Mouse (Mus musculus) spleen, adult 2 months (tissue): ENCODE measurements around the gene Polg2. TPM values are rescaled to one million over a fixed set of nuclear protein-coding genes. Genes with fewer than 3 reads are reported as not detected.
"Not testable (repeated sequence)": the region's sequence is repeated elsewhere in the genome, so short reads cannot be mapped to it uniquely, and the experiment has no call there.

Source experiments
- DNase-seq, 2 experiments: peaks; one replicate each; pipeline versions ENCODE4 v3.0.0 to v3.0.0-alpha.2; 2012 to 2021; ENCODE audit warnings: low spot score in 2 of 2, low read depth in 1 of 2
- H3K27ac ChIP-seq: fragments of 200-500 bp; 2 replicates; pipeline ENCODE4 v1.5.1; 2012; ENCODE audit warnings: low read length, inconsistent platforms; ENCODE audit not compliant: insufficient read depth
- H3K27me3 ChIP-seq: fragments of 200-500 bp; 2 replicates; pipeline ENCODE4 v1.6.1; 2012; ENCODE audit warnings: mild to moderate bottlenecking, moderate library complexity, low read length, inconsistent platforms; ENCODE audit not compliant: control insufficient read depth, insufficient read depth
- H3K36me3 ChIP-seq: fragments of 200-500 bp; 2 replicates; pipeline ENCODE4 v1.6.1; 2012; ENCODE audit warnings: mild to moderate bottlenecking, low read length, inconsistent platforms; ENCODE audit not compliant: control insufficient read depth, insufficient read depth
- H3K4me1 ChIP-seq: fragments of 200-500 bp; 2 replicates; pipeline ENCODE4 v1.6.1; 2011; ENCODE audit warnings: inconsistent platforms; ENCODE audit not compliant: control insufficient read depth, insufficient read depth, insufficient read length
- H3K4me3 ChIP-seq: fragments of 200-500 bp; 2 replicates; pipeline ENCODE4 v1.5.1; 2011; ENCODE audit warnings: mild to moderate bottlenecking, inconsistent platforms; ENCODE audit not compliant: insufficient read depth, insufficient read length; ENCODE audit errors: extremely low read depth
- CTCF ChIP-seq: fragments of 200-500 bp; IDR thresholded peaks from 2 replicates; pipeline ENCODE4 v1.5.1; 2011; ENCODE audit warnings: mild to moderate bottlenecking, inconsistent platforms; ENCODE audit not compliant: insufficient read depth, insufficient read length, insufficient replicate concordance; ENCODE audit errors: extremely low read depth
- POLR2A ChIP-seq: fragments of 200-500 bp; IDR thresholded peaks from 2 replicates; pipeline ENCODE4 v1.6.1; 2011; ENCODE audit warnings: low read depth, low read length, inconsistent platforms
- WGBS: fragments of 180-500 bp; shearing (Covaris S2); methylation state at CpG from one replicate; pipeline ENCODE4 v1.1.7; 2018; 5-methylcytosine and 5-hydroxymethylcytosine counted together
- polyA plus RNA-seq: library from polyadenylated mRNA; depleted of rRNA; stranded (reverse); fragments of >200 nt; gene quantifications from 2 replicates; pipeline ENCODE4 v1.2.3, GENCODE M21; 2012

The Polg2 gene
- polyA plus RNA-seq, 1 experiment, result 7.2 TPM

DNA sequence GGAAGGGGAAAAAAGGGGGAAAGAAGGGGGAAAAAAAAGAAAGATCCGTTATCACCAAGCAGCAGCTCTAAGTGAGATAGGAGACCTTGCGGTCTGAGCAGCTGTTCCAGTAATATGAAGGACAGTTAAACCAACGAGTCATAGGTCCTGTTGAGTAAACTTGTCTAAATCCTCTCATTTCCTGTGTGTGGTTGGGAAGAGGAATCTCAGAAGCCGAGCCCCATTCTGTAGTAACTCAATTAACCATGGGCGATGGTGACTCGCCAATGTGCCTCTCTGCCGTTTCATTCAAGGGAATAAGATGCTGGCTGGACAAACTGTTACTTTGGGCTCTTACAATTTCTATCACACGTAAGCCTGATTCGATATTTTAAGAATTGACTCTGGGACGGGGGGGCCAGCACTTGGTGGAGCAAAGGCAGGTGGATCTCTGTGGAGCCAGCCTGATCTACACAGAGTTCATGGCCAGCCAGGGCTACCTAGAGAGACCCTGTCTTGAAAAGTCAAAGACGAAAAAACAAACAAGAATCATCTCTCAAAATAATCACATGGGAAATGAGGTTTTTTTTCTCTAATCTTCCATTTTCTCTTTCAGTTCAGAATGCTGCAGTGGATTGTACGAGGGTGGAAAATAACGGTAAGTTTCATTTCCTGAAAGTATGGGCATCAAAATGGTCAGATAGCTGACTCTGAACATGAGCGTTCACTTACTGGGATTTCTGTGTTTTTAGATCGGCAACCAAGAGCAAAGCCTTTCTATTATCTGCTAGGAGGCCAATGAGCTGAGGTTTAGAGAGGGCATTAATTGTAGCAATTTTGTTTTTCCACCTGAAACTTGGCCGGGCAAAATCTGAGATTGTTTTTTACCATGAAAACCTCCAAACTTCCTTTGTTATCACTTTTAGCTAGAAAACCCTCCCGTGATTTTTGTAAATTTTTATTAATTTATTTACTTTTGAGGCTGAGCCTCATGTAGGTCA, 28.0 kb downstream of the Polg2 start, which contains the start of gene Milr1:
Gene Milr1 (plus strand): TSS at position 188 of the 980 bp plus-strand sequence.
- 6% methylated on average over 17 of the region's 17 CpGs for WGBS
- DNase-seq, result peak in 1 of 2 experiments; percentile 70
- Histone ChIP-seq H3K27ac (peak within 1 kb of the TSS; percentile 99), H3K4me1 (no peaks in the 10 kb centered on the region), H3K27me3 (no peaks in the 10 kb centered on the region), H3K36me3 (0 out of 2 replicates have a peak, but pooled peaks cover 2% of the 10 kb centered on the region), H3K4me3 (peak within 1 kb of the TSS; percentile 63)
- TF ChIP-seq CTCF (no peak), POLR2A (no peak)

DNA sequence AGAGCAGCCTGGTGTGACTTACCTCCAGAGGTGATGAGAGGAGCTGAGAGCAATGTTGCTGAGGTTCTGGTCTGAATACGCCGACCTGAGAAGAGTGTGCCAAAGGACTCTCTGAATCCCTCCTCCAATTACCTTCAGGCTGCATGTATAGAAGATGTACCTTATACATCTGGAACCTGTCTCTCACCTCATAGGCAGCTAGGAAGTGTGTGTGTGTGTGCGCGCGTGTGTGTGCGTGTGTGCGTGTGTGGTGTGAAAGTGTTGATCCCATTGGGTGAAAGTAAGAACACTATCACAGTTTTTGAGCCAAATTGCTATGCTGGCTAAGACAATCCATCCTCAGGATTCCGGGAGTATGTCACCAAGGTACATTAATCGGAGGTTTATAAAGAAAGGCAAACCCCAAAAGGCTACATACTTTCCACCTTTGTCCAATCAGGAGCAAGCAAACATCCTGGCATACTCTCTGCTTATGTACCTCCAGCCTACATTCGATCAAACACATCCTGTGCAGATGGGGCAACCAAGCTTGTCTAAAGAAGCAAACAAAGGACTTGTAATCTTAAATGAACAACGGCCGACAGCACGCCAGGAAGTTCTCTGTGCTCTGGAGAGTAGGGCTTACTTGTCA, 29.1 kb downstream of the Polg2 start, which contains the start of gene Pecam1:
Gene Pecam1 (minus strand): TSS at position 508 of the 631 bp plus-strand sequence.
- Histone ChIP-seq H3K36me3 (peaks cover 4% of the 10 kb centered on the region; the same call in 1 of the 2 replicates), H3K27ac (peak within 1 kb of the TSS; percentile 99), H3K4me1 (no peaks in the 10 kb centered on the region), H3K4me3 (peak within 1 kb of the TSS; percentile 63), H3K27me3 (no peaks in the 10 kb centered on the region)
- WGBS, result 9% methylated on average over 13 of the region's 13 CpGs
- DNase-seq, result peak; percentile 69 to 78
- TF ChIP-seq POLR2A (peak; percentile 74), CTCF (no peak)

DNA sequence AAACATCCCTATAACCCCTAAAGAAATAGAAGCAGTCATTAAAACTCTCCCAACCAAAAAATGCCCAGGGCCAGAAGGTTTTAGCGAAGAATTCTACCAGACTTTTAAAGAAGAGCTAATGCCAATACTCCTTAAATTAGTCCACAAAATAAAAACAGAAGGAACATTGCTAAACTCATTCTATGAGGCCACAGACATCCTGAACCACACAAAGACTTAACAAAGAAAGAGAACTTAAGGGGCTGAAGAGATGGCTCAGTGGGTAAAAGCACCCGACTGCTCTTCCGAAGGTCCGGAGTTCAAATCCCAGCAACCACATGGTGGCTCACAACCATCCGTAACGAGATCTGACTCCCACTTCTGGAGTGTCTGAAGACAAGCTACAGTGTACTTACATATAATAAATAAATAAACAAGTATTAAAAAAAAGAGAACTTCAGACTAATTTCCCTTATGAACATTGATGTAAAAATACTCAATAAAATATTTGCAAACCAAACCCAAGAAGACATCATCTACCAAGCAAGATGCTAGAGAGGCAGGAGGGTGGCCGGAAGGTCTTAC, 29.7 kb downstream of the Polg2 start:
- H3K4me3 ChIP-seq, result peak overlapping the region; percentile 63
- H3K4me1 ChIP-seq, result not testable (repeated sequence)

DNA sequence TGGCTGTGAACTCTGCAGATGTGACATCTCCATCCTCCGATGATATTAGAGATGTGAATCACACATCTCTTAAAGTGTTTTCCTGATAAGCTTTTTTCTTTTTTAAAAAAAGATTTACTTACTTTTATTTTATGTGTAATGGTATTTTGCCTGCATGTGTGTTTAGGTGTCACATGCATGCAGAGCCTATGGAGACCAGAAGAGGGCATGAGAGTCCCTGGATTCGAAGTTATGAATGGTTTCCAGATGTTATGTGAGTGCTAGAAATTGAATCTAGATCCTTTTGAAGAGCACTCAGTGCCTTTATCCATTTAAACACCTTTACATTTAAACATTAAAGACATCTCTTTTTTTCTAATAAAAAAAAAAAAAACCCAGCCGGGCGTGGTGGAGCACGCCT, 34.4 kb downstream of the Polg2 start:
- DNase-seq, result no peak
- peaks cover 7% of the 10 kb centered on the region for H3K36me3 ChIP-seq
- H3K27ac ChIP-seq, result no peak overlapping the region
- no peaks in the 10 kb centered on the region for H3K27me3 ChIP-seq
- H3K4me3 ChIP-seq, result no peak overlapping the region
- WGBS, result 93% methylated on average over 5 of the region's 5 CpGs
- H3K4me1 ChIP-seq, result peaks cover 4% of the 10 kb centered on the region; the same call in 1 of the 2 replicates
- no peak for TF ChIP-seq POLR2A

More for the DNA sequence above, 29.7 kb downstream of the Polg2 start:
- not testable (repeated sequence) for H3K36me3 ChIP-seq, DNase-seq, H3K27me3 ChIP-seq
- WGBS, result 29% methylated on average over 7 of the region's 7 CpGs
- peak overlapping the region; percentile 95 for H3K27ac ChIP-seq

DNA sequence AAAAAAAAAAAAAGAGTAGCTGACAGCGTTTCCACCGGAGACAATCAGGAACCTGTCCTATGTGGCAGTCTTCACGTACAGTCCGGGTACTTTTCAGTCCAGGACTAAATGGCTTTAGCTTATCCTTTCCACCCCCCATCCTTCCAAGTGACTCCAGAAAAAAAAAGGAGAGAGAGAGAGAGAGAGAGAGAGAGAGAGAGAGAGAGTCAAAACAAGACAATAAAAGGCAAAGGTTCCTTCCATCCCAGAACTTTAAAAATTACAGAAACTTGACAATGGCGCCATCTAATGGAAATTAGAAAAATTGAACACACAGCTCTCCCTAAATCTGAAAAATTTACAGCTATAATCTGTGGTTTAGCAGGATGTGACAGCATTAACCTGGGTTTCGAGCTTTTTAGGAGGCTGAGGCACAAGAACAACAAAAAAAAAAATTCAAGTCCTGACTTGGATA, 36.9 kb downstream of the Polg2 start:
- no peak overlapping the region for H3K4me3 ChIP-seq
- H3K36me3 ChIP-seq, result peaks cover 7% of the 10 kb centered on the region
- DNase-seq, result peak in 1 of 2 experiments; percentile 46
- 48% methylated on average over 6 of the region's 6 CpGs for WGBS
- no peaks in the 10 kb centered on the region for H3K27me3 ChIP-seq
- TF ChIP-seq CTCF, result no peak
- TF ChIP-seq POLR2A, result no peak
- H3K4me1 ChIP-seq, result peaks cover 4% of the 10 kb centered on the region; the same call in 1 of the 2 replicates
- no peak overlapping the region for H3K27ac ChIP-seq

DNA sequence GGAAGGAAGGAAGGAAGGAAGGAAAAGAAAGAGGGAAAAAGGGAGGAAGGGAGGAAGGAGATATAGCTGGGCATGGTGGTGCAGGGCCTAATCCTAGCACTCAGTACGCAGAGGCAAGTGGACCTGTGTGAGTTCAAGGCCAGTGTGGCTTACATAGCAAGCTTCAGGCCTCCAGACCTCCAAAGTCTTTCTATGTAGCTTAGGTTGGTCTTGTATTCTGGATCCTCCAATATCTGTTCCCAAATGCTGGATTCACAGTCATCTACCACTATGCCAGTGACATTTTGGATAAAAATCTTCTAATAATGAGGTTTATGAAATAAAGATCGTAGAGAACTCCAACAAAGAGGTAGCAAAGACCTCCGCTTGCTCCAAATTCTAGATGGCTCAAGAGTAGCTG, 37.5 kb downstream of the Polg2 start:
- Histone ChIP-seq H3K27me3 (no peaks in the 10 kb centered on the region), H3K36me3 (peaks cover 8% of the 10 kb centered on the region), H3K4me1 (peaks cover 4% of the 10 kb centered on the region; the same call in 1 of the 2 replicates), H3K4me3 (no peak overlapping the region), H3K27ac (no peak overlapping the region)
- TF ChIP-seq POLR2A (no peak), CTCF (no peak)
- DNase-seq, result no peak
- 93% methylated on average over 3 of the region's 3 CpGs for WGBS
